Mouse (Mus musculus) testis, adult 2 months (tissue): ENCODE data around the gene Bcl2l1.

Experiments used
- CTCF ChIP-seq: fragments of 200-500 bp; IDR thresholded peaks from 2 replicates; pipeline ENCODE4 v1.5.1; 2012; ENCODE audit warnings: low read depth, mild to moderate bottlenecking, inconsistent platforms, low read length, moderate library complexity; ENCODE audit not compliant: control insufficient read depth, insufficient read depth, insufficient replicate concordance
- POLR2A ChIP-seq: fragments of 200-500 bp; IDR thresholded peaks from 2 replicates; pipeline ENCODE4 v1.6.1; 2012; ENCODE audit warnings: low read depth, mild to moderate bottlenecking, inconsistent platforms, low read length, moderate library complexity; ENCODE audit not compliant: control insufficient read depth

GRCm38 (mm10) chr2:152794281-152794827, 37.2 kb downstream of the Bcl2l1 start:
- TF ChIP-seq POLR2A (no peak), CTCF (no peak)
